Mouse (Mus musculus) heart, embryonic 11.5 days (tissue): Measurements from ENCODE around the gene Ppdpf. TPM values are rescaled to one million over a fixed set of nuclear protein-coding genes. Genes with fewer than 3 reads are reported as not detected.

ENCODE experiments used
- ATAC-seq: fragments of 200-750 bp; cut with Nextera tagmentation; replicated peaks from 2 replicates; pipeline ENCODE4 v1.8.0; 2017; ENCODE audit warnings: moderate library complexity; ENCODE audit not compliant: insufficient number of reproducible peaks, low FRiP score, low TSS enrichment
- H3K27ac ChIP-seq: fragments of 300-500 bp; sonication (generic); 2 replicates; pipeline ENCODE4 v1.5.1; 2014; ENCODE audit warnings: mild to moderate bottlenecking, low read depth, low read length
- H3K27me3 ChIP-seq: fragments of 300-500 bp; sonication (generic); 2 replicates; pipeline ENCODE4 v1.6.1; 2014; ENCODE audit warnings: mild to moderate bottlenecking, low read length, mixed read lengths; ENCODE audit not compliant: control insufficient read depth, insufficient read depth
- H3K36me3 ChIP-seq: fragments of 300-500 bp; sonication (generic); 2 replicates; pipeline ENCODE4 v1.6.1; 2014; ENCODE audit warnings: mild to moderate bottlenecking, low read length, moderate library complexity, mixed read lengths; ENCODE audit not compliant: control insufficient read depth, insufficient read depth
- H3K4me1 ChIP-seq: fragments of 300-500 bp; sonication (generic); 2 replicates; pipeline ENCODE4 v1.6.1; 2014; ENCODE audit warnings: low read length; ENCODE audit not compliant: control insufficient read depth, insufficient read depth
- H3K4me2 ChIP-seq: fragments of 300-500 bp; sonication (generic); 2 replicates; pipeline ENCODE4 v1.6.1; 2014; ENCODE audit warnings: mild to moderate bottlenecking, moderate library complexity
- H3K4me3 ChIP-seq: fragments of 300-500 bp; sonication (generic); 2 replicates; pipeline ENCODE4 v1.5.1; 2014; ENCODE audit warnings: low read depth, low read length
- H3K9ac ChIP-seq: fragments of 300-500 bp; sonication (generic); 2 replicates; pipeline ENCODE4 v1.6.1; 2014; ENCODE audit warnings: mild to moderate bottlenecking, low read depth, low read length, moderate library complexity
- H3K9me3 ChIP-seq: fragments of 300-500 bp; sonication (generic); replicated peaks from 2 replicates; pipeline ENCODE4 v1.6.1; 2016; ENCODE audit warnings: low read length; ENCODE audit not compliant: control insufficient read depth
- WGBS: fragments of 180-500 bp; shearing (Covaris S2); extraction: QIAGEN DNeasy Blood & Tissue Kit; methylation state at CpG from one replicate; pipeline ENCODE4 v1.1.7; 2014; ENCODE audit not compliant: insufficient replicate concordance; 5-methylcytosine and 5-hydroxymethylcytosine counted together
- polyA plus RNA-seq: library from polyadenylated mRNA; unstranded; fragments of >200 nt; fragmentation: Nextera tagmentation; extraction: Ambion mirVana; gene quantifications from 2 replicates; pipeline ENCODE4 v1.2.1, GENCODE M21; 2014

Gene Ppdpf
- polyA plus RNA-seq, result 187 and 214 TPM in 2 replicates

DNA sequence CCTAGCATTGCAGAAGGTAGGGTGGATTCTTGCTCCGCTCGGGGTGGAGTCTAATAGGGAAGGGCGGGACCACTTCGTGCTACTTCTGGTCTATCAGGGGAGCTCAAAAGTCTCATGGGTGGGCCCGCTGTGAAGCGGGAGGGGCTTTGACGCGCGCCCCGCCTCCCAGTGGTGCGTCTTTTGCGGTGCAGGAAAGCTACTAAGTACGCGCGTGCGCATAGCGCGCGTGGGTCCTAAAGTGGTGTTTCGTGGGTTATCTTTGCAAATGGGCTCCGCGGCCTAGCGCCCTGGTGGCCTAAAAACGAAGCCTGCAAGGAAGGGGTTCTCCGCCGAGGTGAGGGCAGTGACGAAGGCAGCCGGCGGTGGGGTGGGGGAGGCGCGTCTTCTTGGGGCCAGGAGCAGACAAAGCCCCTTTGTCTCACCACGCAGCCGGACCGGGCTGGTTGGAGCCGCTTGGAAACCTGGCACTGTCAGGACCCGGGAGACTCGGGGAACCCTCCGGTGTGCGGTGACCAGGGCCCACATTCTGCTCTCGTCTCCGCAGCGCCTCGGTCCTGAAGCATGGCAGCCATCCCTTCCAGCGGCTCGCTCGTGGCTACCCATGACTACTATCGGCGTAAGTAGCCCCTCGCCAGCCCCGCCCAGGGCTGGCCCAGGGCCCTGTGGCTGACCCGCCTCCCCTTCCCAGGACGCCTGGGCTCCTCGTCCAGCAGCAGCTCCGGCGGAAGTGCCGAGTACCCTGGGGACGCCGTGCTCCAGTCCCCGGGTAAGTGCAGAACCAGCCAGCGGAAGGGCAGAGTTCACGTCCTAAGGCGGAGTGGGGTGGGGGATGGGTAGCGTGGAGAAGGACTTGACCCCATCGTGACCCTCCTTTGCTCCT, at the start of gene Ppdpf:
TSS of gene Ppdpf (plus strand) at position 127 of the 880 bp plus-strand sequence.
- peaks cover 5% of the 10 kb centered on the region for H3K4me1 ChIP-seq
- H3K4me2 ChIP-seq, result peak within 1 kb of the TSS; percentile 72
- WGBS, result under 1% methylated on average over 63 of the region's 64 CpGs
- no peaks in the 10 kb centered on the region for H3K27me3 ChIP-seq
- no peaks in the 10 kb centered on the region for H3K9me3 ChIP-seq
- H3K4me3 ChIP-seq, result peak within 1 kb of the TSS; percentile 74
- peak within 1 kb of the TSS; percentile 89 for H3K27ac ChIP-seq
- H3K36me3 ChIP-seq, result no peaks in the 10 kb centered on the region
- peak; percentile 96 for ATAC-seq
- H3K9ac ChIP-seq, result peak within 1 kb of the TSS; percentile 94

DNA sequence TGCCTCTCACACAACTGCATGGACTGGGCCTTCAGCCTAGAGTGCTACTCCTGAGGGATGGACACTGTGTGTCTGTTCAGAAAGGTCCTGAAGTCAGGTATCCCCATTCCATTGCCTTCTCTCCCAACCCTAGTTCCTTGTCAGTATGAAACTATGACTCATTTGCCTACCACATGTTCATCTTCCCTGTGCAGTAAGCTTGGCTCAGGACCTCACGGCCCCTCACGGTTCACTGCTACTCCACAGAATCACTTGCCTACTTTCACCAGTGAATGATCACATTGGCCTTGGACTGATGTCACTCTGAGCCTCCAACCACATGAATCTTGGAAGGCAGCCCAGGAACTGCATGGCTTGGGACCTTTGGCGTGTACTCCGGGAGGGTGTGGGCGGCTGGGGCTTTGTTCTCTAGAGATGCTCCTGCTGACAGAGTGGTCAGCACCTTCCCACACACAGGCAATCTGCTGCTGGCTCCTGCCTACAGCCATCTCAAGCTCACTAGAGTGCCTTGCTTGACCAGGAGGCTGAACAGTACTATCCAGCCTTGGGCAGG, 47.3 kb upstream of the Ppdpf start:
- no peaks in the 10 kb centered on the region for H3K36me3 ChIP-seq
- WGBS, result 82% methylated on average over 5 of the region's 5 CpGs
- H3K4me1 ChIP-seq, result peaks cover 1% of the 10 kb centered on the region
- no peak overlapping the region for H3K4me2 ChIP-seq
- no peaks in the 10 kb centered on the region for H3K9me3 ChIP-seq
- no peak for ATAC-seq
- no peak overlapping the region for H3K9ac ChIP-seq
- H3K27me3 ChIP-seq, result peaks cover 52% of the 10 kb centered on the region
- no peak overlapping the region for H3K27ac ChIP-seq
- H3K4me3 ChIP-seq, result no peak overlapping the region

DNA sequence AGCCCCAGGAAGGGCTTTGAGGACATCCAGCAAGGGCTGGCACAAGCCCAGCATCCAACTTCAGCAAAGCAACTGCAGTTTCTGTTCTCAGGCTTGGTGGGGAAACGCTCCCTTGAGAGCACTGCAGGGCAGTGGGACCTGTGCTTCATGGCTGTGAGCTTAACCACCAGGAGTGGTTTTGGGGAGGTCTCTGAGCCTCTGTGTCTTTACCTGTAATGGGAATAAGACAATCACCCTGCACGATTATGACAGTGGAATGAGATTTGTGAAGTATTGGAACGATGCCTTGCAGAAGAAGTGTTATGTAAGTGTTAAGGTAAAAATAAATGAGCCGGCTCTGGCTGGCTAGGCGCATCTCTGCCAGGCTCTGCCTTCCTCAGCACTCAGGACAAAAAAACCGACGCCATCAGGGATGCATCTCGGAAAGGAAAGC, 44.3 kb upstream of the Ppdpf start:
- Histone ChIP-seq H3K9ac (no peak overlapping the region), H3K36me3 (no peaks in the 10 kb centered on the region), H3K4me2 (no peak overlapping the region), H3K4me1 (no peaks in the 10 kb centered on the region), H3K27me3 (peaks cover 40% of the 10 kb centered on the region), H3K9me3 (no peaks in the 10 kb centered on the region), H3K27ac (no peak overlapping the region), H3K4me3 (no peak overlapping the region)
- no peak for ATAC-seq
- WGBS, result 54% methylated on average over 8 of the region's 8 CpGs

DNA sequence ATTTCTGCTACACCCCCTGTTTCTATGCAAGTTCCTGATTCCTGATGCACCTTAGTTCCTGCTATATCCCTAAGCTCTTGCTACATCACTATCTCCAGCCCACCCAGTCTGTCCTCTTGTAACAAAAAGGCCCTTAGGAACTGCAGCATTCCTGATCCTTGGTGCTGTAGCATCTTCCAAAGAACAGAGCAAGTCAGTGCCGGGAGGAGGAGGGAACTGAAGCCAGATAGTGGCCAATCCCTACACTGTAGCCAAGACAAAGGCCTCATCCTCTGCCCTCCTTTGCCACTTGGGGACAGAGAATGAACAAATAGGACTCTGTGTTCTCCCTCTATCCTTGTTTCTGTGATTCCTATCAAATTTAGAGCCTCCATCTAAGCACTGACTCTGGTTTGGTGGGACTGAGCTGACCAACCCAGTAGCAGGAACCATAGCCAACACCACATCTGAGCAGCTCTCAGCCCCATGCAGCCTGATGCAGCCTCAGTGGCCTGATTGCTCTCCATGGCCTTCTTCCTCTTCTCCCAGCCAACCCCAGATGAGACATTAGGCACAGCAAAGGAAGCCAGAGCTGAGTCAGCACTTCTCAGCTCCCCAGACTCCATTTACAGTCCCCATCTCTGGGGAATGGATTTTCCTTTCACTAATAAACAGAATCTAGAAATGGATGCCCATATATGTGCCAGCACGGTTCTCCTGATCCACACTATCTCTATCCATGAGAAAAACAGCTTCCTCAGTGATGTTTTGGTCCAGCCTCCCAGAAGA, 43.4 kb upstream of the Ppdpf start:
- ATAC-seq, result no peak
- Histone ChIP-seq H3K4me1 (0 out of 2 replicates have a peak, but pooled peaks cover 3% of the 10 kb centered on the region), H3K36me3 (no peaks in the 10 kb centered on the region), H3K27ac (no peak overlapping the region), H3K4me2 (no peak overlapping the region), H3K27me3 (peaks cover 39% of the 10 kb centered on the region), H3K4me3 (no peak overlapping the region), H3K9me3 (no peaks in the 10 kb centered on the region), H3K9ac (no peak overlapping the region)
- WGBS, result 59% methylated on average over 2 of the region's 2 CpGs

DNA sequence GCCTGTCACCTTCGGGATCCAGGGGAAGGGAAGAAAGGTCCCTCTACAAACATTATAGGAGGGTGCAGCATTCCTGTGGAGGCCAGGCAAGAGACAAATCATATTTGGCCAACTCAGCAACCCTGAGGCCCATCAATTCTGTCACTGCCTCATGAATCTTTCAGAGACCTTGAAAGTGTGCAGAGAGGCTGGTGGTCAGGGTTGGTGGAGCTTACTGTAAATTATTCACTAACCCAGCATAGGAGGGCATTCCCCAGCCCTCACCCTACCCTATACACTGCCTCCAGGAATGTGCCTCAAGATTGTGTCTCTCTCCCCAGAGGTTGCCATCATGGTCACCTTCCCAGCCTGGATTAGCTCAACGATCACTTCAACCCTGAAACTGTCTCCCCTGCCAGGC, 42.4 kb upstream of the Ppdpf start:
- Histone ChIP-seq H3K4me3 (no peak overlapping the region), H3K27me3 (peaks cover 46% of the 10 kb centered on the region), H3K4me1 (0 out of 2 replicates have a peak, but pooled peaks cover 3% of the 10 kb centered on the region), H3K4me2 (no peak overlapping the region), H3K9ac (no peak overlapping the region), H3K36me3 (no peaks in the 10 kb centered on the region), H3K27ac (no peak overlapping the region), H3K9me3 (no peaks in the 10 kb centered on the region)
- ATAC-seq, result no peak
- 78% methylated on average over 2 of the region's 2 CpGs for WGBS

DNA sequence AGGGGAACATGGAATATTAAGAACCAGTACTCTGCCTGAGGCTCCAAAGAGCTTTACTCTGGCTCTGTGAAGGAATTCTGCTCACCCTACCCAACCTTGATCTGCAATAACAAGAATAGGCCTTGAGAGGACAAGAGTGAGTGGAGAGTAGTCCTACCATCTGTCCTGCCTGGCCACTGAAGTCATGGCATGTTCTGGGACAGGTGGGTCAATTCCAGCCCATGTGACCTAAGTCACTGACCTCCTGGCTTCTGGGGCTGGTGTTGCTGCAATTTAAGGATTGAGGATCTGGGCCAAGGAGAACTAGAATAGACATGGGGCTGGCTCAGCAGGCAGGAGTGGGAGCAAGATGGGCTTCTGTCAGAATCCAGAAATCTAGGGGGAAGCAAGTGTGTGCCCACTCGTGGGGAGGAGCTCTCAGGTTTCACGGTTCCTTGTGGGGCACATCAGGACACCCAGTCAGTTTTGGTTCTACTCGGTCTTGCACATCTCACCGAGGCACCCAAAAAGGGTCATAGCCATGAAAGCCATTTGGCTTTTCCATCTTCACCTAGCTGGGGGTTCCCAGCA, 40.0 kb upstream of the Ppdpf start:
- WGBS, result 45% methylated on average over 4 of the region's 4 CpGs
- H3K4me2 ChIP-seq, result peak overlapping the region; percentile 79
- H3K27ac ChIP-seq, result no peak overlapping the region

DNA sequence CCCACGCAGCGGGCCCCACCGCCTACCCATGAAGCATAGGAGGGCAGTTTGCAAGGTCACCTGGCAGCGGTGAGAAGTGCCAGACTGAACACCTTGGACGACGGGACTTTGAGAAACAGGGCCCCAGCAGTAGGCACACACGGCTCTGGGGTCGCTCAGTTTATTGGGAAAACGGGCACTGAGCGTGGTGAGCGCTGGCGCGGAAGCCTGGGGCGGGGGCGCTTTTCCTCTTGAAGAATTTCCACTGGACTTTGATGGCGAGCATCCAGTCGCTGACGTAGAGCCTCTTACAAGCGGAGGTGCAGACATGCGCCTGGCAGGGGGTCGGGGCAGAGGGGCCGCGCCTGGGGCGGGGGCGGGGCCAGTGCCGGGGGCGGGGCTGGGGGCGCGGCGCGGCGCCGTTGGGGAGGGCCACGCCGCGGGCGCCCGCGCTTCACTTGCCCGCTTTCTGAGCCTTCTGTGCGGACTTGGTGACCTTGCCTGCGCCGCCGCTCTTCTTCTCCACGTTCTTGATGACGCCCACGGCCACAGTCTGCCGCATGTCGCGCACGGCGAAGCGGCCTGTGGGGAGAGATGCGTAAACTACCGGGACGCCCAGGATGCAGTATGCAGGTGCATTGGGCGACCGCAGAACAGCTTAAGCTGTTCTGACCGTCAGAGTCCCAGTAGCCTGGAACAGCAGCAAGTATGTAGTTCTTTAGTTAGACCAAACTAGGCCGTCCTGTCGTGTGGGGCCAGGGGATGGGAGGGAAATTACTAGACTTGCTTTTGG, 39.3 kb upstream of the Ppdpf start:
- Histone ChIP-seq H3K4me2 (peak overlapping the region; percentile 79), H3K4me3 (peak overlapping the region; percentile 46), H3K9me3 (no peaks in the 10 kb centered on the region), H3K27me3 (peaks cover 60% of the 10 kb centered on the region), H3K9ac (no peak overlapping the region), H3K36me3 (no peaks in the 10 kb centered on the region), H3K4me1 (0 out of 2 replicates have a peak, but pooled peaks cover 3% of the 10 kb centered on the region), H3K27ac (no peak overlapping the region)
- ATAC-seq, result no peak; the same call in 1 of the 2 replicates
- under 1% methylated on average over 47 of the region's 61 CpGs for WGBS

More for the DNA sequence above, 40.0 kb upstream of the Ppdpf start:
- Histone ChIP-seq H3K4me3 (no peak overlapping the region), H3K36me3 (no peaks in the 10 kb centered on the region), H3K27me3 (peaks cover 58% of the 10 kb centered on the region), H3K9me3 (no peaks in the 10 kb centered on the region), H3K4me1 (0 out of 2 replicates have a peak, but pooled peaks cover 3% of the 10 kb centered on the region), H3K9ac (no peak overlapping the region)
- no peak for ATAC-seq
